Mouse (Mus musculus) embryonic facial prominence, embryonic 11.5 days (tissue): ENCODE data around the gene Pde4b. TPM values are rescaled to one million over a fixed set of nuclear protein-coding genes. Genes with fewer than 3 reads are reported as not detected.

Experiments used
- ATAC-seq: fragments of 200-750 bp; cut with Nextera tagmentation; replicated peaks from 2 replicates; pipeline ENCODE4 v1.8.0; 2017; ENCODE audit warnings: low read depth; ENCODE audit not compliant: insufficient number of reproducible peaks, low FRiP score, low TSS enrichment
- DNase-seq: peaks from one replicate; pipeline ENCODE4 v3.0.0-alpha.2; 2015; ENCODE audit warnings: low spot score
- H3K27ac ChIP-seq: fragments of 300-500 bp; sonication (generic); replicated peaks from 2 replicates; pipeline ENCODE4 v1.5.1; 2014; ENCODE audit warnings: mild to moderate bottlenecking, low read depth, low read length, control low read depth
- H3K27me3 ChIP-seq: fragments of 300-500 bp; sonication (generic); 2 replicates; pipeline ENCODE4 v1.6.1; 2014; ENCODE audit warnings: mild to moderate bottlenecking, low read length, moderate library complexity, mixed read lengths; ENCODE audit not compliant: control insufficient read depth, insufficient read depth
- H3K36me3 ChIP-seq: fragments of 300-500 bp; sonication (generic); replicated peaks from 2 replicates; pipeline ENCODE4 v1.6.1; 2014; ENCODE audit warnings: low read depth, mild to moderate bottlenecking, low read length, moderate library complexity, mixed read lengths; ENCODE audit not compliant: control insufficient read depth, insufficient read depth
- H3K4me1 ChIP-seq: fragments of 300-500 bp; sonication (generic); 2 replicates; pipeline ENCODE4 v1.6.1; 2014; ENCODE audit warnings: low read length, mixed read lengths; ENCODE audit not compliant: control insufficient read depth, insufficient read depth
- H3K4me2 ChIP-seq: fragments of 300-500 bp; sonication (generic); 2 replicates; pipeline ENCODE4 v1.6.1; 2014; ENCODE audit warnings: low read depth, mild to moderate bottlenecking, control low read depth, low read length, moderate library complexity
- H3K4me3 ChIP-seq: fragments of 300-500 bp; sonication (generic); 2 replicates; pipeline ENCODE4 v1.5.1; 2014; ENCODE audit warnings: low read depth, low read length, control low read depth
- H3K9ac ChIP-seq: fragments of 300-500 bp; sonication (generic); replicated peaks from 2 replicates; pipeline ENCODE4 v1.6.1; 2014; ENCODE audit warnings: mild to moderate bottlenecking, control low read depth, low read length
- H3K9me3 ChIP-seq: fragments of 300-500 bp; sonication (generic); replicated peaks from 2 replicates; pipeline ENCODE4 v1.6.1; 2016; ENCODE audit warnings: mild to moderate bottlenecking, low read length, inconsistent platforms, mixed read lengths; ENCODE audit not compliant: control insufficient read depth
- WGBS: fragments of 180-500 bp; shearing (Covaris S2); extraction: QIAGEN DNeasy Blood & Tissue Kit; methylation state at CpG from one replicate; pipeline ENCODE4 v1.1.7; 2014; 5-methylcytosine and 5-hydroxymethylcytosine counted together
- polyA plus RNA-seq: library from polyadenylated mRNA; unstranded; fragments of >200 nt; fragmentation: Nextera tagmentation; extraction: Ambion mirVana; gene quantifications from 2 replicates; pipeline ENCODE4 v1.2.1, GENCODE M21; 2014

Gene Pde4b
- polyA plus RNA-seq, 1 experiment from 2014 or later = 10.3 TPM

GRCm38 (mm10) chr4:102557508-102558220 is 470.3 kb downstream of the Pde4b start:
- ATAC-seq (no peak), DNase-seq (no peak)
- WGBS = 68% methylated on average over 9 of the region's 9 CpGs
- no peak overlapping the region for H3K9ac ChIP-seq
- no peak overlapping the region for H3K27ac ChIP-seq
- H3K4me2 ChIP-seq = no peak overlapping the region
- no peaks in the 10 kb centered on the region for H3K9me3 ChIP-seq
- H3K4me3 ChIP-seq = no peak overlapping the region
- H3K4me1 ChIP-seq = no peaks in the 10 kb centered on the region
- no peaks in the 10 kb centered on the region for H3K36me3 ChIP-seq
- H3K27me3 ChIP-seq = no peaks in the 10 kb centered on the region

- ATAC-seq (no peak), DNase-seq (no peak)
- Histone ChIP-seq H3K9ac (no peak overlapping the region), H3K36me3 (no peaks in the 10 kb centered on the region), H3K4me1 (no peaks in the 10 kb centered on the region), H3K4me3 (no peak overlapping the region), H3K9me3 (no peaks in the 10 kb centered on the region), H3K4me2 (no peak overlapping the region), H3K27ac (no peak overlapping the region), H3K27me3 (no peaks in the 10 kb centered on the region)
- WGBS = 52% methylated on average over 3 of the region's 3 CpGs
Observed at GRCm38 (mm10) chr4:102558328-102558727, 471.0 kb downstream of the Pde4b start.

- ATAC-seq (no peak), DNase-seq (no peak)
- Histone ChIP-seq H3K27me3 (no peaks in the 10 kb centered on the region), H3K4me1 (no peaks in the 10 kb centered on the region; the same call in 1 of the 2 replicates), H3K9ac (no peak overlapping the region), H3K27ac (no peak overlapping the region), H3K4me3 (no peak overlapping the region), H3K4me2 (no peak overlapping the region), H3K9me3 (no peaks in the 10 kb centered on the region), H3K36me3 (no peaks in the 10 kb centered on the region)
- 83% methylated on average over 12 of the region's 12 CpGs for WGBS
Observed at GRCm38 (mm10) chr4:102560676-102561280, 473.4 kb downstream of the Pde4b start.

- Histone ChIP-seq H3K9me3 (no peaks in the 10 kb centered on the region), H3K9ac (no peak overlapping the region), H3K4me3 (no peak overlapping the region), H3K27ac (no peak overlapping the region), H3K36me3 (no peaks in the 10 kb centered on the region), H3K4me2 (no peak overlapping the region), H3K4me1 (no peaks in the 10 kb centered on the region; the same call in 1 of the 2 replicates), H3K27me3 (no peaks in the 10 kb centered on the region)
- no peak for ATAC-seq
- DNase-seq = no peak
- 86% methylated on average over 9 of the region's 9 CpGs for WGBS
Observed at GRCm38 (mm10) chr4:102563273-102563855, 476.0 kb downstream of the Pde4b start.

- H3K36me3 ChIP-seq = no peaks in the 10 kb centered on the region
- no peaks in the 10 kb centered on the region for H3K9me3 ChIP-seq
- ATAC-seq = no peak
- no peaks in the 10 kb centered on the region for H3K27me3 ChIP-seq
- no peak overlapping the region for H3K27ac ChIP-seq
- H3K4me3 ChIP-seq = no peak overlapping the region
- H3K4me1 ChIP-seq = peaks cover 2% of the 10 kb centered on the region
- whole genome bisulfite sequencing = 91% methylated on average over 3 of the region's 3 CpGs
- no peak overlapping the region for H3K9ac ChIP-seq
- DNase-seq = no peak
- no peak overlapping the region for H3K4me2 ChIP-seq
Observed at GRCm38 (mm10) chr4:102564286-102564685, 476.9 kb downstream of the Pde4b start.

GRCm38 (mm10) chr4:102566421-102566820 is 479.1 kb downstream of the Pde4b start:
- WGBS = 19% methylated on average over 1 of the region's 1 CpGs
- no peak overlapping the region for H3K9ac ChIP-seq

GRCm38 (mm10) chr4:102567111-102567510 is 479.8 kb downstream of the Pde4b start:
- WGBS = 45% methylated on average over 2 of the region's 2 CpGs
- Histone ChIP-seq H3K4me3 (no peak overlapping the region), H3K4me1 (peaks cover 3% of the 10 kb centered on the region), H3K27me3 (no peaks in the 10 kb centered on the region), H3K27ac (no peak overlapping the region), H3K36me3 (no peaks in the 10 kb centered on the region), H3K9me3 (no peaks in the 10 kb centered on the region), H3K9ac (no peak overlapping the region), H3K4me2 (no peak overlapping the region)
- ATAC-seq = no peak
- no peak for DNase-seq

More at GRCm38 (mm10) chr4:102566421-102566820, 479.1 kb downstream of the Pde4b start:
- H3K36me3 ChIP-seq = no peaks in the 10 kb centered on the region
- no peak overlapping the region for H3K4me3 ChIP-seq
- DNase-seq (no peak), ATAC-seq (no peak)
- H3K9me3 ChIP-seq = no peaks in the 10 kb centered on the region
- H3K4me1 ChIP-seq = peaks cover 3% of the 10 kb centered on the region
- no peaks in the 10 kb centered on the region for H3K27me3 ChIP-seq
- no peak overlapping the region for H3K27ac ChIP-seq
- no peak overlapping the region for H3K4me2 ChIP-seq

- no peak for ATAC-seq
- 22% methylated on average over 4 of the region's 4 CpGs for WGBS
Observed at GRCm38 (mm10) chr4:102567676-102568254, 480.4 kb downstream of the Pde4b start.

More at GRCm38 (mm10) chr4:102567676-102568254, 480.4 kb downstream of the Pde4b start:
- no peak overlapping the region for H3K27ac ChIP-seq
- H3K4me1 ChIP-seq = peaks cover 3% of the 10 kb centered on the region
- no peak for DNase-seq
- H3K9me3 ChIP-seq = no peaks in the 10 kb centered on the region
- no peak overlapping the region for H3K4me3 ChIP-seq
- no peaks in the 10 kb centered on the region for H3K27me3 ChIP-seq
- no peak overlapping the region for H3K4me2 ChIP-seq
- H3K36me3 ChIP-seq = no peaks in the 10 kb centered on the region
- no peak overlapping the region for H3K9ac ChIP-seq
